Mouse (Mus musculus): Measurements from ENCODE around the gene Tgfa. TPM values are rescaled to one million over a fixed set of nuclear protein-coding genes. Genes with fewer than 3 reads are reported as not detected.

Tgfa gene
- polyA plus RNA-seq, 1 experiment from 2014 or later, result 3.0 TPM

- no peaks in the 10 kb centered on the region for H3K9me3 ChIP-seq (replicated peaks; ENCODE audit: control insufficient read depth, low read length)
- H3K27ac ChIP-seq (ENCODE audit: low read depth, low read length), result no peak overlapping the region
- H3K36me3 ChIP-seq (ENCODE audit: control insufficient read depth, insufficient read depth, low read length), result no peaks in the 10 kb centered on the region
- H3K4me2 ChIP-seq, result no peak overlapping the region
- H3K4me3 ChIP-seq (ENCODE audit: low read depth, low read length), result no peak overlapping the region
- ATAC-seq (replicated peaks; ENCODE audit: insufficient number of reproducible peaks, low FRiP score, low TSS enrichment), result no peak
- H3K4me1 ChIP-seq (ENCODE audit: control insufficient read depth, insufficient read depth, low read length), result no peaks in the 10 kb centered on the region
- H3K9ac ChIP-seq (ENCODE audit: low read depth, low read length), result no peak overlapping the region
- no peaks in the 10 kb centered on the region for H3K27me3 ChIP-seq (ENCODE audit: control insufficient read depth, insufficient read depth, low read length)
- 58% methylated on average over 4 of the region's 4 CpGs for WGBS (ENCODE audit: insufficient replicate concordance)
Measured at GRCm38 (mm10) chr6:86305680-86306079, 110.7 kb downstream of the Tgfa start.

- Histone ChIP-seq H3K27ac (ENCODE audit: low read depth, low read length) (no peak overlapping the region), H3K4me3 (ENCODE audit: low read depth, low read length) (no peak overlapping the region), H3K4me2 (no peak overlapping the region), H3K9me3 (replicated peaks; ENCODE audit: control insufficient read depth, low read length) (no peaks in the 10 kb centered on the region), H3K4me1 (ENCODE audit: control insufficient read depth, insufficient read depth, low read length) (no peaks in the 10 kb centered on the region), H3K9ac (ENCODE audit: low read depth, low read length) (no peak overlapping the region), H3K36me3 (ENCODE audit: control insufficient read depth, insufficient read depth, low read length) (no peaks in the 10 kb centered on the region), H3K27me3 (ENCODE audit: control insufficient read depth, insufficient read depth, low read length) (no peaks in the 10 kb centered on the region)
- WGBS (ENCODE audit: insufficient replicate concordance), result 77% methylated on average over 1 of the region's 1 CpGs
- no peak for ATAC-seq (replicated peaks; ENCODE audit: insufficient number of reproducible peaks, low FRiP score, low TSS enrichment)
Measured at GRCm38 (mm10) chr6:86314011-86314410, 119.0 kb downstream of the Tgfa start.

GRCm38 (mm10) chr6:86317066-86317465 is 122.0 kb downstream of the Tgfa start:
- no peaks in the 10 kb centered on the region for H3K9me3 ChIP-seq (replicated peaks; ENCODE audit: control insufficient read depth, low read length)
- H3K4me1 ChIP-seq (ENCODE audit: control insufficient read depth, insufficient read depth, low read length), result 0 out of 2 replicates have a peak, but pooled peaks cover 2% of the 10 kb centered on the region
- no peak overlapping the region for H3K9ac ChIP-seq (ENCODE audit: low read depth, low read length)
- H3K27ac ChIP-seq (ENCODE audit: low read depth, low read length), result no peak overlapping the region
- no peak overlapping the region for H3K4me2 ChIP-seq
- no peaks in the 10 kb centered on the region for H3K27me3 ChIP-seq (ENCODE audit: control insufficient read depth, insufficient read depth, low read length)
- 85% methylated on average over 1 of the region's 1 CpGs for WGBS (ENCODE audit: insufficient replicate concordance)
- ATAC-seq (replicated peaks; ENCODE audit: insufficient number of reproducible peaks, low FRiP score, low TSS enrichment), result no peak
- no peaks in the 10 kb centered on the region for H3K36me3 ChIP-seq (ENCODE audit: control insufficient read depth, insufficient read depth, low read length)
- no peak overlapping the region for H3K4me3 ChIP-seq (ENCODE audit: low read depth, low read length)

GRCm38 (mm10) chr6:86318855-86319254 is 123.8 kb downstream of the Tgfa start:
- 58% methylated on average over 4 of the region's 4 CpGs for WGBS (ENCODE audit: insufficient replicate concordance)
- H3K27ac ChIP-seq (ENCODE audit: low read depth, low read length), result no peak overlapping the region
- no peak for ATAC-seq (replicated peaks; ENCODE audit: insufficient number of reproducible peaks, low FRiP score, low TSS enrichment)
- no peaks in the 10 kb centered on the region for H3K36me3 ChIP-seq (ENCODE audit: control insufficient read depth, insufficient read depth, low read length)
- no peak overlapping the region for H3K9ac ChIP-seq (ENCODE audit: low read depth, low read length)
- H3K4me1 ChIP-seq (ENCODE audit: control insufficient read depth, insufficient read depth, low read length), result 0 out of 2 replicates have a peak, but pooled peaks cover 2% of the 10 kb centered on the region
- H3K9me3 ChIP-seq (replicated peaks; ENCODE audit: control insufficient read depth, low read length), result no peaks in the 10 kb centered on the region
- no peaks in the 10 kb centered on the region for H3K27me3 ChIP-seq (ENCODE audit: control insufficient read depth, insufficient read depth, low read length)
- no peak overlapping the region for H3K4me3 ChIP-seq (ENCODE audit: low read depth, low read length)
- H3K4me2 ChIP-seq, result no peak overlapping the region

GRCm38 (mm10) chr6:86322031-86322563 is 127.1 kb downstream of the Tgfa start:
- ATAC-seq (replicated peaks; ENCODE audit: insufficient number of reproducible peaks, low FRiP score, low TSS enrichment), result no peak
- no peak overlapping the region for H3K4me3 ChIP-seq (ENCODE audit: low read depth, low read length)
- H3K27me3 ChIP-seq (ENCODE audit: control insufficient read depth, insufficient read depth, low read length), result no peaks in the 10 kb centered on the region
- H3K9me3 ChIP-seq (replicated peaks; ENCODE audit: control insufficient read depth, low read length), result no peaks in the 10 kb centered on the region
- WGBS (ENCODE audit: insufficient replicate concordance), result 73% methylated on average over 5 of the region's 5 CpGs
- H3K9ac ChIP-seq (ENCODE audit: low read depth, low read length), result no peak overlapping the region
- no peaks in the 10 kb centered on the region for H3K36me3 ChIP-seq (ENCODE audit: control insufficient read depth, insufficient read depth, low read length)
- H3K27ac ChIP-seq (ENCODE audit: low read depth, low read length), result no peak overlapping the region
- H3K4me2 ChIP-seq, result no peak overlapping the region
- H3K4me1 ChIP-seq (ENCODE audit: control insufficient read depth, insufficient read depth, low read length), result 0 out of 2 replicates have a peak, but pooled peaks cover 2% of the 10 kb centered on the region

GRCm38 (mm10) chr6:86322991-86323390 is 128.0 kb downstream of the Tgfa start:
- ATAC-seq (replicated peaks; ENCODE audit: insufficient number of reproducible peaks, low FRiP score, low TSS enrichment), result no peak
- Histone ChIP-seq H3K4me3 (ENCODE audit: low read depth, low read length) (no peak overlapping the region), H3K9ac (ENCODE audit: low read depth, low read length) (no peak overlapping the region), H3K4me2 (no peak overlapping the region), H3K4me1 (ENCODE audit: control insufficient read depth, insufficient read depth, low read length) (0 out of 2 replicates have a peak, but pooled peaks cover 2% of the 10 kb centered on the region), H3K36me3 (ENCODE audit: control insufficient read depth, insufficient read depth, low read length) (no peaks in the 10 kb centered on the region), H3K27me3 (ENCODE audit: control insufficient read depth, insufficient read depth, low read length) (no peaks in the 10 kb centered on the region), H3K27ac (ENCODE audit: low read depth, low read length) (no peak overlapping the region), H3K9me3 (replicated peaks; ENCODE audit: control insufficient read depth, low read length) (no peaks in the 10 kb centered on the region)
- WGBS (ENCODE audit: insufficient replicate concordance), result 89% methylated on average over 9 of the region's 9 CpGs

GRCm38 (mm10) chr6:86324400-86324799 is 129.4 kb downstream of the Tgfa start:
- ATAC-seq (replicated peaks; ENCODE audit: insufficient number of reproducible peaks, low FRiP score, low TSS enrichment), result no peak
- Histone ChIP-seq H3K9ac (ENCODE audit: low read depth, low read length) (no peak overlapping the region), H3K4me3 (ENCODE audit: low read depth, low read length) (no peak overlapping the region), H3K4me1 (ENCODE audit: control insufficient read depth, insufficient read depth, low read length) (no peaks in the 10 kb centered on the region), H3K4me2 (no peak overlapping the region), H3K27ac (ENCODE audit: low read depth, low read length) (no peak overlapping the region), H3K27me3 (ENCODE audit: control insufficient read depth, insufficient read depth, low read length) (no peaks in the 10 kb centered on the region), H3K36me3 (ENCODE audit: control insufficient read depth, insufficient read depth, low read length) (no peaks in the 10 kb centered on the region), H3K9me3 (replicated peaks; ENCODE audit: control insufficient read depth, low read length) (no peaks in the 10 kb centered on the region)
- WGBS (ENCODE audit: insufficient replicate concordance), result 82% methylated on average over 3 of the region's 3 CpGs

Other genes with a start within 250 kb of the Tgfa start
- gene Dusp11, start 233.6 kb upstream of the Tgfa start, polyA plus RNA-seq (2014; fragmentation: Nextera tagmentation; extraction: Ambion mirVana), result 41.6 and 52.1 TPM in 2 replicates
- gene Figla, start 179.1 kb upstream of the Tgfa start, polyA plus RNA-seq (2014; fragmentation: Nextera tagmentation; extraction: Ambion mirVana), result not detected in 2 replicates
- gene Add2, start 166.5 kb upstream of the Tgfa start, polyA plus RNA-seq (2014; fragmentation: Nextera tagmentation; extraction: Ambion mirVana), result 11.9 and 16.4 TPM in 2 replicates
- gene Fam136a, start 170.4 kb downstream of the Tgfa start, polyA plus RNA-seq (2014; fragmentation: Nextera tagmentation; extraction: Ambion mirVana), result 118 and 127 TPM in 2 replicates
- gene Snrpg, start 176.1 kb downstream of the Tgfa start, polyA plus RNA-seq (2014; fragmentation: Nextera tagmentation; extraction: Ambion mirVana), result 389 and 393 TPM in 2 replicates
- gene Pcyox1, start 201.9 kb downstream of the Tgfa start, polyA plus RNA-seq (2014; fragmentation: Nextera tagmentation; extraction: Ambion mirVana), result 50.0 and 52.6 TPM in 2 replicates
- gene Tia1, start 209.0 kb downstream of the Tgfa start, polyA plus RNA-seq (2014; fragmentation: Nextera tagmentation; extraction: Ambion mirVana), result 144 and 146 TPM in 2 replicates
- gene Gm44790, start 231.4 kb downstream of the Tgfa start, polyA plus RNA-seq (2014; fragmentation: Nextera tagmentation; extraction: Ambion mirVana), result not detected in 2 replicates
- gene C87436, start 243.2 kb downstream of the Tgfa start, polyA plus RNA-seq (2014; fragmentation: Nextera tagmentation; extraction: Ambion mirVana), result 15.2 and 16.7 TPM in 2 replicates